Mouse (Mus musculus): ENCODE data around the gene Rxra. TPM values are rescaled to one million over a fixed set of nuclear protein-coding genes. Genes with fewer than 3 reads are reported as not detected.

Gene Rxra
- polyA plus RNA-seq, 1 experiment from 2014 or later: 13.3 TPM

- no peaks in the 10 kb centered on the region for H3K9me3 ChIP-seq (ENCODE audit: low read length)
- 65% methylated on average over 9 of the region's 9 CpGs for WGBS (ENCODE audit: insufficient replicate concordance)
- H3K27ac ChIP-seq (ENCODE audit: low read depth): no peak overlapping the region
- ATAC-seq (no peak), DNase-seq (no peak)
- peaks cover 17% of the 10 kb centered on the region for H3K4me1 ChIP-seq (ENCODE audit: insufficient read depth)
- H3K4me3 ChIP-seq (ENCODE audit: low read depth, low read length): no peak overlapping the region
- H3K27me3 ChIP-seq (ENCODE audit: insufficient read depth, low read length): no peaks in the 10 kb centered on the region
- no peak overlapping the region for H3K4me2 ChIP-seq (ENCODE audit: low read depth, low read length)
- no peaks in the 10 kb centered on the region for H3K36me3 ChIP-seq (replicated peaks; ENCODE audit: insufficient read depth, low read length)
- TF ChIP-seq EP300 (IDR thresholded peaks at IDR 0.05; ENCODE audit: low read depth) (no peak), CTCF (IDR thresholded peaks at IDR 0.05; ENCODE audit: low read depth) (no peak)
- H3K9ac ChIP-seq (replicated peaks): no peak overlapping the region
Measured at GRCm38 (mm10) chr2:27724729-27725316, 48.6 kb downstream of the Rxra start.

DNA sequence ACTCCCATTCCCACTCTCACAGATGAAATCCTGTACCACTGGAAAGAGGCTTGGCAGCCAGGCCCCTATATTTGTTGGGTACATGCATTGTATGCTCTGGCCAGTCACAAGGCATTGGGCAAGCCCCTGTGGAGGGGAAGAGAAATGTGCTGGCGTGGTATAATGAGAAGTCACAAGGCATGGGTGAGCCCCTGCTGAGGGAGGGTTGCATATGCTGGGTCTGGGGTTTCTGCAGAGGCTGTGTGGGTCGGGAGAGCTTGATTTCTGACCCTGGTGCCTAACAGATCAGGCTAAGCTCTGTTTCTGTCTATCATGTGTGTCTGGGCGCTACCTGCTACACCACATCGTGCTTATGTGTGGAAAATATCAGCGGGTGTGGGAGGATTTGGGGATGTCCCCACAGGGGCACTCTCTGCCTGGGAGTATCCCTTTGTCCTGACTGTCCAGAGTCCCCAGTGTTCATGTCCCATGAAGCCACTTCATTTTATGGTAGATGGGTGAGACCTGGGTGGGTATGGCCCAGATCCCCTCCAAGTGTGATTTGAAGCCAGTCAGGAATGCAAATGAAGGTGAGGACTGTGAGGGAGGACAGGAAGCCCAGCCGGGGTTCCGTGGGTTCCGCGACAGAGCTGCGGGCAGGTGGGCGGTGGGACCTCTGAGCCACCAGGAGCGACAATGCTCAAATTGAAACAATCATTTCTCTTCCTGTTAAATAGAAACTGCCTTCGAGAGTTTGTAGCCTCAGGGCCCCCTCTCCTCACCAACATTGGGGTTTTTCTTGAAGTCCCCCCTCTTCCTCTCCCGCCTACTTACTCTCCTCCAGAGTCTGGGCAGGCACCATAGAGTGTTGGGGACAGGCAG is 52.0 kb downstream of the Rxra start:
- Histone ChIP-seq H3K4me3 (ENCODE audit: low read depth, low read length) (no peak overlapping the region), H3K27me3 (ENCODE audit: insufficient read depth, low read length) (no peaks in the 10 kb centered on the region), H3K4me1 (ENCODE audit: insufficient read depth) (peaks cover 23% of the 10 kb centered on the region), H3K9ac (replicated peaks) (no peak overlapping the region), H3K27ac (ENCODE audit: low read depth) (no peak overlapping the region), H3K9me3 (ENCODE audit: low read length) (no peaks in the 10 kb centered on the region), H3K4me2 (ENCODE audit: low read depth, low read length) (no peak overlapping the region), H3K36me3 (replicated peaks; ENCODE audit: insufficient read depth, low read length) (no peaks in the 10 kb centered on the region)
- WGBS (ENCODE audit: insufficient replicate concordance): 60% methylated on average over 14 of the region's 14 CpGs
- no peak for DNase-seq
- no peak for ATAC-seq
- TF ChIP-seq CTCF (IDR thresholded peaks at IDR 0.05; ENCODE audit: low read depth) (no peak), EP300 (IDR thresholded peaks at IDR 0.05; ENCODE audit: low read depth) (no peak)

- no peaks in the 10 kb centered on the region for H3K9me3 ChIP-seq (ENCODE audit: low read length)
- no peaks in the 10 kb centered on the region for H3K36me3 ChIP-seq (replicated peaks; ENCODE audit: insufficient read depth, low read length)
- DNase-seq (no peak), ATAC-seq (no peak)
- no peak for TF ChIP-seq EP300 (IDR thresholded peaks at IDR 0.05; ENCODE audit: low read depth)
- TF ChIP-seq CTCF (IDR thresholded peaks at IDR 0.05; ENCODE audit: low read depth): no peak
- WGBS (ENCODE audit: insufficient replicate concordance): 47% methylated on average over 4 of the region's 4 CpGs
- peaks cover 30% of the 10 kb centered on the region for H3K4me1 ChIP-seq (ENCODE audit: insufficient read depth)
- H3K4me2 ChIP-seq (ENCODE audit: low read depth, low read length): no peak overlapping the region
- H3K4me3 ChIP-seq (ENCODE audit: low read depth, low read length): no peak overlapping the region
- no peaks in the 10 kb centered on the region for H3K27me3 ChIP-seq (ENCODE audit: insufficient read depth, low read length)
- H3K27ac ChIP-seq (ENCODE audit: low read depth): no peak overlapping the region
- H3K9ac ChIP-seq (replicated peaks): no peak overlapping the region
Measured at GRCm38 (mm10) chr2:27729009-27729408, 52.8 kb downstream of the Rxra start.

DNA sequence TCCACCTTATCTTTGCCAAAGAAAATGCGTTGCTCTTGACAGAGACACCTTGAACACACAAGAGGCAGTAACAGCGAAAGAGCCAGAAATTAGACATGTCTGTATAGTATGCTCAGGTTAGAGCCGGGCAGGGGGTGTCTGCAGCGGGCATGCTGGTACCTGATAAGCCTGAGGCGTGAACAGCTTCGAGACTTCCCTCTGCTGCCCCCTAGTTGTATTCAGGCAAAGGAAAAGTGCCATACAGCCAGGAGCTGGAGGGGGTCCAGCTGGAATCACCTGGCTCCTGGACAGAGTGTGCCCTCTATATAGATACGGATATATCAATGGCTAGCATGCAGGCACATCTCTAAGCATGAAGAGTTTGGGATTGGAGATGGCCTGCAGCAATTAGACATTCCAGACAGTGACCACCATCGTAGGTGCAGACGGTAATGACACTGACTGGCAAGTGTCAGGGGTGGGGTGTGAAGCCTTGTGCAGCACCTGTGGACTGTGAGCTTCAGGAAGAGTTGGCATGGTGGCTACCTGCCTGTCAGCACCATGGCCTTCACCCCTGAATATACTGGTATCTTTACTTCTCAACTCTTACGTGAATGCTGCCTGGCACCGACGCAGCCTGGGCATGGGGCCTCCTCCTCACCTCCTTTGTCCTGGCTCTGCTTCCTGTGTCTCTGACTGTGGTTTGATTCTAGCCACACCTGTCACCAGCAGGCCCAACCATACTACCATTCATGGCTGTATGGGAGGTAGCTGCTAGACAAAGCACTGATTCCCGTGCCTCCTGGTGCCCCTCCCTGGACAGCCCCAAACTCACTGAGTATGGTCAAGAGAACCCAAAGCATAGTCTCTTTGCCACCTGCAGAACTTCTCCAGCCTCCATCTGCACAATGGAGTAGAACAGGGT is 54.0 kb downstream of the Rxra start:
- Histone ChIP-seq H3K27ac (ENCODE audit: low read depth) (no peak overlapping the region), H3K27me3 (ENCODE audit: insufficient read depth, low read length) (no peaks in the 10 kb centered on the region), H3K4me2 (ENCODE audit: low read depth, low read length) (no peak overlapping the region), H3K4me3 (ENCODE audit: low read depth, low read length) (no peak overlapping the region), H3K9ac (replicated peaks) (no peak overlapping the region), H3K9me3 (ENCODE audit: low read length) (no peaks in the 10 kb centered on the region), H3K36me3 (replicated peaks; ENCODE audit: insufficient read depth, low read length) (no peaks in the 10 kb centered on the region), H3K4me1 (ENCODE audit: insufficient read depth) (peaks cover 37% of the 10 kb centered on the region)
- ATAC-seq (peak; percentile 46), DNase-seq (peak; percentile 44)
- WGBS (ENCODE audit: insufficient replicate concordance): 58% methylated on average over 13 of the region's 13 CpGs
- TF ChIP-seq EP300 (IDR thresholded peaks at IDR 0.05; ENCODE audit: low read depth) (no peak), CTCF (IDR thresholded peaks at IDR 0.05; ENCODE audit: low read depth) (peak; percentile 62)

- 40% methylated on average over 2 of the region's 2 CpGs for WGBS (ENCODE audit: insufficient replicate concordance)
- H3K4me2 ChIP-seq (ENCODE audit: low read depth, low read length): no peak overlapping the region
- no peaks in the 10 kb centered on the region for H3K9me3 ChIP-seq (ENCODE audit: low read length)
- peaks cover 6% of the 10 kb centered on the region for H3K36me3 ChIP-seq (replicated peaks; ENCODE audit: insufficient read depth, low read length)
- H3K27me3 ChIP-seq (ENCODE audit: insufficient read depth, low read length): no peaks in the 10 kb centered on the region
- no peak for TF ChIP-seq CTCF (IDR thresholded peaks at IDR 0.05; ENCODE audit: low read depth)
- no peak for TF ChIP-seq EP300 (IDR thresholded peaks at IDR 0.05; ENCODE audit: low read depth)
- H3K27ac ChIP-seq (ENCODE audit: low read depth): no peak overlapping the region
- H3K4me1 ChIP-seq (ENCODE audit: insufficient read depth): peaks cover 32% of the 10 kb centered on the region
- DNase-seq (no peak), ATAC-seq (no peak)
- no peak overlapping the region for H3K9ac ChIP-seq (replicated peaks)
- no peak overlapping the region for H3K4me3 ChIP-seq (ENCODE audit: low read depth, low read length)
Measured at GRCm38 (mm10) chr2:27733021-27733420, 56.8 kb downstream of the Rxra start.

DNA sequence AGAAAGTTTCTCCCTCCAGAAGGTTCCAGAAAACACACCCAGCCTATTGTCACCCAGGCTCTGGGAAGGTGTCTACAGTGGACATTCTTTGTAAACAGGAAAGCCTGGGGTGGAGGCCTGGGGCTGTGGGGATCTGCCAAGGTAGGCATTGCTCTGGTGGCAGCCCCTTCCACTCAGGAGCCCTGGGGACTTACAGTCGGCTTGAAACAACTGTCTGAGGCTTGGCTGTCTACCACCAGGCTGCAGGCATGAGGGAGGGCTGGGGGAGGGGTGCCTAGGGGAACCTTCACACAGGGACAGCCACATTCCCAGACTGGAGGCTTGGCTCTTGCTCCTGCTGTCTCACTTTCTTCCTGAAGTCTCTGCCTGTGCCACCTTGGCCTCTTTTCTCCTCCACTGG is 58.1 kb downstream of the Rxra start:
- H3K4me1 ChIP-seq (ENCODE audit: insufficient read depth): peaks cover 31% of the 10 kb centered on the region
- no peaks in the 10 kb centered on the region for H3K9me3 ChIP-seq (ENCODE audit: low read length)
- 20% methylated on average over 1 of the region's 1 CpGs for WGBS (ENCODE audit: insufficient replicate concordance)
- H3K9ac ChIP-seq (replicated peaks): no peak overlapping the region
- H3K36me3 ChIP-seq (replicated peaks; ENCODE audit: insufficient read depth, low read length): peaks cover 6% of the 10 kb centered on the region
- no peak overlapping the region for H3K4me2 ChIP-seq (ENCODE audit: low read depth, low read length)
- ATAC-seq (no peak), DNase-seq (no peak)
- no peaks in the 10 kb centered on the region for H3K27me3 ChIP-seq (ENCODE audit: insufficient read depth, low read length)
- no peak for TF ChIP-seq CTCF (IDR thresholded peaks at IDR 0.05; ENCODE audit: low read depth)
- no peak for TF ChIP-seq EP300 (IDR thresholded peaks at IDR 0.05; ENCODE audit: low read depth)
- H3K4me3 ChIP-seq (ENCODE audit: low read depth, low read length): no peak overlapping the region
- no peak overlapping the region for H3K27ac ChIP-seq (ENCODE audit: low read depth)
